Mouse (Mus musculus): ENCODE data around the gene Sgip1. TPM values are rescaled to one million over a fixed set of nuclear protein-coding genes. Genes with fewer than 3 reads are reported as not detected.

Gene Sgip1
- total RNA-seq, 2 experiments from 2014 or later: 278 to 293 TPM

GRCm38 (mm10) chr4:102759095-102759890 lies 18.2 kb downstream of the Sgip1 start:
- DNase-seq (ENCODE audit: low spot score in 2 of 2): peak; percentile 67 to 79

DNA sequence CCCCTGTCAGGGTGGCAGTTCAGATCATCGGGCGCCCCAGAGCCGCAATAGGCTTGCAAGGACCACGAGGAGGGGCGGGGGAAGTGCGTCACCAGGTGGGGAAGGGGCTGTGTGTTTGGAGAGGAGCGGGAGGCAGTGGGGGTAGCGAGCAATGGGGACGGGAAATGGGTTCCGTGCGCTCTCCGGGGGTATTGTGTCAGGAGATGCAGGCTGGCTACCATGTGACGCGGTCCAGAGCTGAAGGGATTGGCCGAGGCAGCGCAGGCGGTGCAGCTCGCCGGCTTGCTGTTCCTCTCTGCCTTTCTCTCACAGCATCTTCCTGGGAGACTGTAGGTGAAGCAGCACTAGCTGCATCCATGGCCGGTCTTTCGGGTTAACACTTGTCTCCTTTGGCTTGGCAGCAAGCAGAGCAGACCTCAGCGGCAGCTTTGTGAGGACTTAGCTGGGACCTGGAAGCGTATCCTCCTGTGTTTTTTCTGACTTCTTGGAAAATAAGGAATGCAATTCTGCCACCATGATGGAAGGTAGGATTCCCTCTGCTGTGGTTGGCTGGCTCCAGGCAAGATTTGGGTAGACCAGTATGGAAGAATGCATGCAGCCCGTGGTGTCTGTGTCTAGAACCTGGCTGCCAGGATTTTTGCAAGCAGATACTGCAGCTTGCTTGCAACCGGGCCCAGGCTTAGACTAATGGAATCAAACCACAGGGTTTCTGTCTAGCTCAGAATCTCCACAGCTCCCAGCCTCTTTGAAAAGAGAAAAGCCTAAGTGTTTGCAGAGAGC lies 19.1 kb downstream of the Sgip1 start:
- peak; percentile 92 to 96 for DNase-seq (ENCODE audit: low spot score in 2 of 2)
- no peak for TF ChIP-seq CTCF (conservative IDR thresholded peaks at IDR 0.05)
- H3K27ac ChIP-seq: peak overlapping the region; percentile 99
- H3K4me3 ChIP-seq: peak overlapping the region; percentile 89

More at GRCm38 (mm10) chr4:102759095-102759890, 18.2 kb downstream of the Sgip1 start:
- peak overlapping the region; percentile 99 for H3K27ac ChIP-seq
- H3K4me3 ChIP-seq: peak overlapping the region; percentile 89
- no peak for TF ChIP-seq CTCF (conservative IDR thresholded peaks at IDR 0.05)

- DNase-seq (ENCODE audit: low spot score in 2 of 2): no peak
- Histone ChIP-seq H3K4me3 (peak overlapping the region; percentile 89), H3K27ac (peak overlapping the region; percentile 99)
- no peak for TF ChIP-seq CTCF (conservative IDR thresholded peaks at IDR 0.05)
Measured at GRCm38 (mm10) chr4:102762075-102762474, 21.0 kb downstream of the Sgip1 start.

- H3K4me3 ChIP-seq: no peak overlapping the region
- no peak overlapping the region for H3K27ac ChIP-seq
- no peak for TF ChIP-seq CTCF (conservative IDR thresholded peaks at IDR 0.05)
- no peak for DNase-seq (ENCODE audit: low spot score in 2 of 2)
Measured at GRCm38 (mm10) chr4:102769070-102769469, 28.0 kb downstream of the Sgip1 start.

GRCm38 (mm10) chr4:102769936-102770335 lies 28.8 kb downstream of the Sgip1 start:
- Histone ChIP-seq H3K27ac (no peak overlapping the region), H3K4me3 (no peak overlapping the region)
- no peak for DNase-seq (ENCODE audit: low spot score in 2 of 2)
- TF ChIP-seq CTCF (conservative IDR thresholded peaks at IDR 0.05): no peak

GRCm38 (mm10) chr4:102771598-102772357 lies 30.7 kb downstream of the Sgip1 start:
- TF ChIP-seq CTCF (conservative IDR thresholded peaks at IDR 0.05): no peak
- no peak for DNase-seq (ENCODE audit: low spot score in 2 of 2)
- Histone ChIP-seq H3K4me3 (no peak overlapping the region), H3K27ac (no peak overlapping the region)

GRCm38 (mm10) chr4:102773225-102773624 lies 32.1 kb downstream of the Sgip1 start:
- TF ChIP-seq CTCF (conservative IDR thresholded peaks at IDR 0.05): peak; percentile 56
- Histone ChIP-seq H3K4me3 (no peak overlapping the region), H3K27ac (no peak overlapping the region)
- no peak for DNase-seq (ENCODE audit: low spot score in 2 of 2)

- DNase-seq (ENCODE audit: low spot score in 2 of 2): no peak
- TF ChIP-seq CTCF (conservative IDR thresholded peaks at IDR 0.05): no peak
- H3K27ac ChIP-seq: no peak overlapping the region
Measured at GRCm38 (mm10) chr4:102773841-102774240, 32.7 kb downstream of the Sgip1 start.

GRCm38 (mm10) chr4:102774549-102774948 lies 33.5 kb downstream of the Sgip1 start:
- no peak overlapping the region for H3K4me3 ChIP-seq
- no peak for TF ChIP-seq CTCF (conservative IDR thresholded peaks at IDR 0.05)
- no peak for DNase-seq (ENCODE audit: low spot score in 2 of 2)
- H3K27ac ChIP-seq: no peak overlapping the region

More at GRCm38 (mm10) chr4:102773841-102774240, 32.7 kb downstream of the Sgip1 start:
- no peak overlapping the region for H3K4me3 ChIP-seq

- Histone ChIP-seq H3K27ac (peak overlapping the region; percentile 19; the same call in 1 of the 2 replicates), H3K4me3 (no peak overlapping the region)
- DNase-seq (ENCODE audit: low spot score in 2 of 2): no peak
- no peak for TF ChIP-seq CTCF (conservative IDR thresholded peaks at IDR 0.05)
Measured at GRCm38 (mm10) chr4:102775596-102776270, 34.6 kb downstream of the Sgip1 start.

GRCm38 (mm10) chr4:102779902-102780301 lies 38.8 kb downstream of the Sgip1 start:
- DNase-seq (ENCODE audit: low spot score in 2 of 2): no peak
- H3K27ac ChIP-seq: peak overlapping the region; percentile 53
- H3K4me3 ChIP-seq: no peak overlapping the region
- no peak for TF ChIP-seq CTCF (conservative IDR thresholded peaks at IDR 0.05)

Data from layer of hippocampus, adult 2 months (tissue).